Mouse (Mus musculus): Measurements from ENCODE around the gene Ano1. TPM values are rescaled to one million over a fixed set of nuclear protein-coding genes. Genes with fewer than 3 reads are reported as not detected.

Ano1 gene
- polyA plus RNA-seq, 1 experiment from 2014 or later = 3.3 TPM

- peak overlapping the region; percentile 79 for H3K4me2 ChIP-seq (replicated peaks)
- peaks cover 9% of the 10 kb centered on the region for H3K4me1 ChIP-seq
- H3K36me3 ChIP-seq = no peaks in the 10 kb centered on the region
- peak overlapping the region; percentile 43; the same call in 1 of the 2 replicates for H3K9ac ChIP-seq
- no peaks in the 10 kb centered on the region for H3K9me3 ChIP-seq
- under 1% methylated on average over 33 of the region's 33 CpGs for whole genome bisulfite sequencing
- H3K27me3 ChIP-seq (replicated peaks) = peaks cover 38% of the 10 kb centered on the region
- no peak for ATAC-seq (ENCODE audit: low FRiP score, low read depth)
- H3K4me3 ChIP-seq = peak overlapping the region; percentile 27
- H3K27ac ChIP-seq = no peak overlapping the region
These were observed 13.4 kb downstream of the Ano1 start for GRCm38 (mm10) chr7:144738357-144738798.

GRCm38 (mm10) chr7:144731897-144732291 is 19.9 kb downstream of the Ano1 start:
- H3K27me3 ChIP-seq (replicated peaks) = peaks cover 12% of the 10 kb centered on the region
- ATAC-seq (ENCODE audit: low FRiP score, low read depth) = no peak
- H3K4me2 ChIP-seq (replicated peaks) = no peak overlapping the region
- WGBS = 32% methylated on average over 4 of the region's 4 CpGs
- H3K9ac ChIP-seq = no peak overlapping the region
- no peak overlapping the region for H3K4me3 ChIP-seq
- no peaks in the 10 kb centered on the region for H3K4me1 ChIP-seq
- H3K36me3 ChIP-seq = no peaks in the 10 kb centered on the region
- no peak overlapping the region for H3K27ac ChIP-seq
- H3K9me3 ChIP-seq = no peaks in the 10 kb centered on the region

- Histone ChIP-seq H3K9ac (no peak overlapping the region), H3K4me2 (replicated peaks) (no peak overlapping the region), H3K9me3 (no peaks in the 10 kb centered on the region), H3K4me3 (no peak overlapping the region), H3K27ac (no peak overlapping the region), H3K27me3 (replicated peaks) (peaks cover 6% of the 10 kb centered on the region; the same call in 1 of the 2 replicates), H3K36me3 (no peaks in the 10 kb centered on the region), H3K4me1 (no peaks in the 10 kb centered on the region)
- WGBS = 68% methylated on average over 9 of the region's 9 CpGs
- ATAC-seq (ENCODE audit: low FRiP score, low read depth) = no peak
These were observed 20.4 kb downstream of the Ano1 start for GRCm38 (mm10) chr7:144731182-144731896.

GRCm38 (mm10) chr7:144724283-144724682 is 27.5 kb downstream of the Ano1 start:
- Histone ChIP-seq H3K4me2 (replicated peaks) (no peak overlapping the region), H3K27me3 (replicated peaks) (no peaks in the 10 kb centered on the region), H3K36me3 (no peaks in the 10 kb centered on the region), H3K9me3 (no peaks in the 10 kb centered on the region), H3K27ac (no peak overlapping the region), H3K4me1 (no peaks in the 10 kb centered on the region), H3K4me3 (no peak overlapping the region), H3K9ac (no peak overlapping the region)
- no peak for ATAC-seq (ENCODE audit: low FRiP score, low read depth)
- WGBS = 54% methylated on average over 1 of the region's 1 CpGs

- Histone ChIP-seq H3K4me1 (no peaks in the 10 kb centered on the region), H3K4me3 (no peak overlapping the region), H3K36me3 (no peaks in the 10 kb centered on the region), H3K9me3 (no peaks in the 10 kb centered on the region), H3K4me2 (replicated peaks) (no peak overlapping the region), H3K27me3 (replicated peaks) (no peaks in the 10 kb centered on the region), H3K9ac (no peak overlapping the region), H3K27ac (no peak overlapping the region)
- no peak for ATAC-seq (ENCODE audit: low FRiP score, low read depth)
- WGBS = 90% methylated on average over 4 of the region's 4 CpGs
These were observed 31.8 kb downstream of the Ano1 start for GRCm38 (mm10) chr7:144719956-144720355.

GRCm38 (mm10) chr7:144717736-144718135 is 34.0 kb downstream of the Ano1 start:
- ATAC-seq (ENCODE audit: low FRiP score, low read depth) = no peak
- Histone ChIP-seq H3K4me2 (replicated peaks) (no peak overlapping the region), H3K9ac (no peak overlapping the region), H3K4me3 (no peak overlapping the region), H3K4me1 (no peaks in the 10 kb centered on the region), H3K9me3 (no peaks in the 10 kb centered on the region), H3K36me3 (no peaks in the 10 kb centered on the region), H3K27ac (no peak overlapping the region), H3K27me3 (replicated peaks) (no peaks in the 10 kb centered on the region)
- 70% methylated on average over 5 of the region's 5 CpGs for WGBS

GRCm38 (mm10) chr7:144697870-144698269 is 53.9 kb downstream of the Ano1 start:
- no peak overlapping the region for H3K4me2 ChIP-seq (replicated peaks)
- no peak overlapping the region for H3K27ac ChIP-seq
- H3K27me3 ChIP-seq (replicated peaks) = no peaks in the 10 kb centered on the region
- 82% methylated on average over 9 of the region's 9 CpGs for WGBS
- H3K9ac ChIP-seq = no peak overlapping the region
- no peak for ATAC-seq (ENCODE audit: low FRiP score, low read depth)
- H3K36me3 ChIP-seq = no peaks in the 10 kb centered on the region
- no peaks in the 10 kb centered on the region for H3K9me3 ChIP-seq
- H3K4me3 ChIP-seq = no peak overlapping the region
- H3K4me1 ChIP-seq = no peaks in the 10 kb centered on the region

GRCm38 (mm10) chr7:144696764-144697704 is 54.7 kb downstream of the Ano1 start:
- no peak for ATAC-seq (ENCODE audit: low FRiP score, low read depth)
- H3K27me3 ChIP-seq (replicated peaks) = no peaks in the 10 kb centered on the region
- H3K9me3 ChIP-seq = no peaks in the 10 kb centered on the region
- no peak overlapping the region for H3K4me2 ChIP-seq (replicated peaks)
- H3K27ac ChIP-seq = no peak overlapping the region
- H3K4me1 ChIP-seq = no peaks in the 10 kb centered on the region
- no peaks in the 10 kb centered on the region for H3K36me3 ChIP-seq
- H3K4me3 ChIP-seq = no peak overlapping the region
- 72% methylated on average over 7 of the region's 7 CpGs for WGBS
- no peak overlapping the region for H3K9ac ChIP-seq

GRCm38 (mm10) chr7:144689855-144690254 is 61.9 kb downstream of the Ano1 start:
- H3K9me3 ChIP-seq = no peaks in the 10 kb centered on the region
- H3K9ac ChIP-seq = no peak overlapping the region
- 65% methylated on average over 2 of the region's 2 CpGs for WGBS
- H3K4me3 ChIP-seq = no peak overlapping the region
- no peak for ATAC-seq (ENCODE audit: low FRiP score, low read depth)
- no peaks in the 10 kb centered on the region for H3K27me3 ChIP-seq (replicated peaks)
- no peak overlapping the region for H3K4me2 ChIP-seq (replicated peaks)
- H3K27ac ChIP-seq = no peak overlapping the region
- no peaks in the 10 kb centered on the region; the same call in 1 of the 2 replicates for H3K4me1 ChIP-seq
- no peaks in the 10 kb centered on the region for H3K36me3 ChIP-seq

- Histone ChIP-seq H3K4me1 (no peaks in the 10 kb centered on the region; the same call in 1 of the 2 replicates), H3K27me3 (replicated peaks) (no peaks in the 10 kb centered on the region), H3K4me3 (no peak overlapping the region), H3K9me3 (no peaks in the 10 kb centered on the region), H3K27ac (no peak overlapping the region), H3K9ac (no peak overlapping the region), H3K4me2 (replicated peaks) (no peak overlapping the region), H3K36me3 (no peaks in the 10 kb centered on the region)
- ATAC-seq (ENCODE audit: low FRiP score, low read depth) = no peak
- WGBS = 63% methylated on average over 7 of the region's 7 CpGs
These were observed 62.6 kb downstream of the Ano1 start for GRCm38 (mm10) chr7:144689136-144689535.

GRCm38 (mm10) chr7:144687663-144688381 is 64.0 kb downstream of the Ano1 start:
- no peaks in the 10 kb centered on the region for H3K9me3 ChIP-seq
- no peak overlapping the region for H3K4me3 ChIP-seq

GRCm38 (mm10) chr7:144684947-144685346 is 66.8 kb downstream of the Ano1 start:
- WGBS = 78% methylated on average over 4 of the region's 4 CpGs
- no peaks in the 10 kb centered on the region for H3K36me3 ChIP-seq
- no peak overlapping the region for H3K9ac ChIP-seq
- H3K27me3 ChIP-seq (replicated peaks) = peaks cover 4% of the 10 kb centered on the region
- H3K27ac ChIP-seq = no peak overlapping the region
- H3K4me3 ChIP-seq = no peak overlapping the region
- H3K4me2 ChIP-seq (replicated peaks) = no peak overlapping the region
- H3K9me3 ChIP-seq = no peaks in the 10 kb centered on the region
- no peak for ATAC-seq (ENCODE audit: low FRiP score, low read depth)
- H3K4me1 ChIP-seq = no peaks in the 10 kb centered on the region; the same call in 1 of the 2 replicates

More at GRCm38 (mm10) chr7:144687663-144688381, 64.0 kb downstream of the Ano1 start:
- H3K9ac ChIP-seq = no peak overlapping the region
- no peak overlapping the region for H3K4me2 ChIP-seq (replicated peaks)
- no peaks in the 10 kb centered on the region; the same call in 1 of the 2 replicates for H3K4me1 ChIP-seq
- WGBS = 97% methylated on average over 2 of the region's 2 CpGs
- ATAC-seq (ENCODE audit: low FRiP score, low read depth) = no peak
- H3K27ac ChIP-seq = no peak overlapping the region
- H3K36me3 ChIP-seq = no peaks in the 10 kb centered on the region
- no peaks in the 10 kb centered on the region for H3K27me3 ChIP-seq (replicated peaks)

Measured in neural tube, embryonic 12.5 days (tissue).